Mouse (Mus musculus) splenic B cell, adult 2 months (primary cell): ENCODE measurements at regions not wholly inside any gene's neighbourhood (a gene's known extent, or its start where the extent isn't known, plus 50 kb on each side); places are given as distances from the start of the nearest gene placed in this dataset.

ENCODE experiments used
- DNase-seq: peaks from one replicate; pipeline ENCODE4 v3.0.0-alpha.2; 2011; ENCODE audit warnings: low read depth, low spot score
- H3K27me3 ChIP-seq: 2 replicates; pipeline ENCODE4 v1.6.1; 2012; ENCODE audit warnings: mild to moderate bottlenecking, low read length, moderate library complexity, mixed read lengths; ENCODE audit not compliant: control insufficient read depth, poor library complexity, insufficient read depth, severe bottlenecking
- H3K36me3 ChIP-seq: 2 replicates; pipeline ENCODE4 v1.6.1; 2012; ENCODE audit warnings: mild to moderate bottlenecking, low read length, moderate library complexity, mixed read lengths; ENCODE audit not compliant: control insufficient read depth, poor library complexity, insufficient read depth, severe bottlenecking

DNA sequence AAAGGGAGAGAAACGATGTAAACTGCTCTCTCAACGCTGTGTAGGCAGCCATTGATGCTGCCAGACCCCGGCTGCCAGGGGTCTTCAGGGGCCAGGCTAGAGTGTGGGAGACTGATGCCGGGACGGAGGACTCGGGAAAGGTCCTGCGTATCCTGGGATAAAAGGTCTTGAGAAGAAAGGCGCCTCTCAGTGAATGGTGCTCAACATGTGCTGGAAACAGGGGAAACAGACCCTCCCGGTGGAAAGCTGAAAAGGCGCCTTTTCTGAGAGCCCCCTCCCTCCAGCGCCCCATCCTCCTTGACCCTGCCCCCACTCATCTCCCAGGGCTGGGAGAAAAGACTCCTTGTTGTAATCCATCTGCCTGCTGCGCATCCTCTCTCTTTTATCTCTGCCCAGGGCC, 101.1 kb upstream of the Lrig1 start:
- H3K36me3 ChIP-seq, result no peaks in the 10 kb centered on the region
- no peak for DNase-seq
- no peaks in the 10 kb centered on the region for H3K27me3 ChIP-seq

DNA sequence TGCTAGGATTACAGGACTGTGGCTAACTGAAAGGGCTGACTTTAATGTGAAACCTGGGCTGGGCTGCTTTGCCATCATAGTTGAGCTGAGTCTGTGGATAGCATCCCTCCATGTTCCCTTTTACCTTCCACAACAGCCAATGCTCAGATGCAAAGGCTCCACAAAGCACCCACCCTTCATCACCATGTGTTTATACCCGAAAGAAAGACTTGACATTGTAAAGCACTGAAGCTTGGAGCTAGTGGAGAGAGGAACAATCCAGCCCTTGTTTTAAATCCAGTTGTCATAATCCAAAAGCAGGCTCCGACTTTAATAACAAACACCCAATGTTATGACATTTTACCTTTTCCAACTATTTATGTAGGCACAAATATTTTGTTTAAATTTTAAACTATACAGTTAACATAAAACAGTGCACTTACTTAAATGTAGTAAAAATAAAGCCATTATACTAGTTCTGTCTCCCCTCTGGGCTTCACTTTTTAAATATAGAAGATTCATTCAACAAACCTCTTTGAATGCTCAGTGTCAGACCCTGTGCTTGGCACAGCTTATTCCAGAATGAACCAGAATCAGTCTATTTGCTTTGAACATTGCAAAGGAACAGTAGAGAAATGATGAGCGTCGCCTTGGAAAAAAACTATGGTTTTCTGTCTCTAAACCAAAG, 98.7 kb upstream of the Lrig1 start:
- no peaks in the 10 kb centered on the region for H3K27me3 ChIP-seq
- no peak for DNase-seq
- no peaks in the 10 kb centered on the region for H3K36me3 ChIP-seq

DNA sequence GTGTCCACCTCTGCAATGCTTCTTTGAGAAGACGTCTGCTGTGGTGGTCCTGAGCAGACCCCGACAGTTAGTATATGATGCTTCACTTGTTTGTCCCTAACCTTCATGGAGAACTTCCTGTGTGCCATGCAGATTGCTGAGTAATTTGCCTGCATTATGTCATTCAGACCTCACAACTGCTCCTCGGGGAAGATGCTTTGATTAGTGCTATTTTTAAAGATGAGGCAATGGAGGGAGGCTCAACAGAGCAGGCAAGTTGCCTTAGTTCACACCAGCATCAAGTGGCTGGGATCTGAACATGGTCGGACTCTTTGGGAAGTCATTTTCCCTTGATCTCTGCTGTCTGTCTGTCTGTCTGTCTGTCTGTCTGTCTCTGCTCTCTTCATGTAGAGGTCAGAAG, 95.5 kb upstream of the Lrig1 start:
- H3K27me3 ChIP-seq, result no peaks in the 10 kb centered on the region
- DNase-seq, result no peak
- H3K36me3 ChIP-seq, result no peaks in the 10 kb centered on the region

DNA sequence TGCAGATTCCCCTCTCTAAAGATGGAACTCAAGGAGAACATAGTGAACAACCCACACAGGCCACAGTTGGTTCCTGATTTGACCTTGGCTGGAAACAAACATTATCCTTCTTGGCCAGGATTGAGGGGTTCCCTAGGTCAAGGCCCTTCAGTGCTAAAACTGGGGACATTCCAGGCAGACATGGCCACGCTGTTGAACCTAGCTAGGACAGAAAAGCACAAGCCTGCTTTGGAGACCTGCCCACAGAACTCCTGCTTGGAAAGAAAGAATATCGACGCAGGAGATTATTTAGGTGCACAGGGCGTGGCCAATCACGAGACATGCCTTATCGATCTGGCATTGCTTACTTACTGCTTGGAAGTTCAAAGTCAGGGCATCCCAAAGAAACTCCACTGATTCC, 93.6 kb upstream of the Lrig1 start:
- H3K27me3 ChIP-seq, result no peaks in the 10 kb centered on the region
- DNase-seq, result no peak
- H3K36me3 ChIP-seq, result no peaks in the 10 kb centered on the region

DNA sequence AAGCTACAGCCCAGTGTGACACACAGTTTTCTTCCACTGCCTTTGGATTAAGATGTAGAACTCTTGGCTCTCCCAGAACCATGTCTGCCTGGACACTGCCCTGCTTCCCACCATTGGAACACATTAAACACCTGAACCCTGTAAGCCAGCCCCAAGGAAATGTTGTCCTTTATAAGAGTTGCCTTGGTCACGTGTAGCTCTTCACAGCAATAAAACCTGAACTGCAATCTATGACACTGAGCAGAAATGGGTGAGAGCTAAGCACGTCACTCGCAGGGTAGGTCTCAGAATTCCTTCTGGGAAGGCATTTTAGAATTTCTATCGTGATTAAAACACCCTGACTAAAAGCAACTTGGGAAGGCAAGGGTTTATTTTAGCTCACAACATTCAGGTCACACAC, 92.4 kb upstream of the Lrig1 start:
- H3K36me3 ChIP-seq, result no peaks in the 10 kb centered on the region
- no peaks in the 10 kb centered on the region for H3K27me3 ChIP-seq
- DNase-seq, result no peak

DNA sequence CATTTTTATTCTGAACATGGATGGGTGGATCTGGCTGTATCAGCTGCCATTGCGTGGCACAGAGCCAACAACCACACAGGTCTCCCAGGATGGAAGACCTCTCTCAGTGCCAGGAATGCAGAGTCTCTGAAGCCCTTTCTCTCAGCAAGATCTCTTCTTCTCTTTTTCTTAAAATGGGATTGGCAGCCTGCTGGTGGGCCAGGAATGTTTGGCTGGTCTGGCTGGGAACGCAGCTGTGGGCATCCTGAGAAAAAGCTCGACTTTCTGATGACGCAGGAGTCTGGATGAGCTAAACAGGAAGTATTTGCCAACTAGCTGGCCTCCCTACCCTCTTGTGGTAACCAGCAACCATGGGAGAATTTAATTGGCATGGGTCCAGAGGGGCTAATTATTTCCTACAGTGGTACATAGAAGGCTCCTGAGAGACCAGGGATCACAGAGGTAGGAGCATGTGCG, 89.4 kb upstream of the Lrig1 start:
- Histone ChIP-seq H3K27me3 (no peaks in the 10 kb centered on the region), H3K36me3 (no peaks in the 10 kb centered on the region)
- DNase-seq, result no peak

DNA sequence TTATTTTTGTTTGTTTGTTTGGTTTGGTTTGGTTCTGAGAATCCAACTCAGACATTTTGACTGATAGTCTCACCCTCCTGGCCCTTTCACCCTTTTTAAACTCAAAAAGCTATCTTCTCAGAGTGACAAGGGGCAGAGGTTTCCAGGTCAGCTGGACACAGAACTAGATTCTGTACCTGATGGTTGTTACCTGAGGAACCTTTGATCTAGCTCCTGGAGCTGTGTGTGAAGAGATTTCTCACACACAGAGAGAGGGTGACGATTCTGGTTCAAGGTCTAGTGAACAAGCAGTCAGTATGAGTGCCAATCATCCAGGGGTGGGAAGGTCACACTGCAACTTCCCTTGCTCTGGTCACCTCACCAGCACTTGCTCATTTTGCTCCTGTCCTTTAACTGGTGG, 83.5 kb upstream of the Lrig1 start:
- no peaks in the 10 kb centered on the region for H3K27me3 ChIP-seq
- no peaks in the 10 kb centered on the region for H3K36me3 ChIP-seq
- DNase-seq, result no peak

DNA sequence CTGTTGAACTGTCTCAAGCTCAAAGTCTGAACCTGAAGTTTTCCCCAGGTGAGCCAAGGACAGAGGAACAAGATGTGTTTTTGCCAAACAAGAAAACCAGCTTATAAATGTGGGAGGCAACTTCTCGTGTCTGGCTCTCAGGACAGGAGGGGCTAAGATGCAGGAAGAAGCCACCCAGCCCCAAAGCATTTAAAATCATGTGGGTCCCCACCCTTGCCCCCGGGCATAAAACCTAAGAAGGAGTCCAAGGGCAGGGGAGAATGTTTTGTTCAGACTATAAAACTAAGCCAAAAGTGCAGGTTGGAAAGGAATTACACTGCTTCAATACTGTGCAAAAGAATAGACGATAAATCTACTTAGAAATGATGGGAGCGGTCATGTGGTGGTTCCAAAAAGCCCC, 80.7 kb upstream of the Lrig1 start:
- H3K36me3 ChIP-seq, result no peaks in the 10 kb centered on the region
- no peak for DNase-seq
- no peaks in the 10 kb centered on the region for H3K27me3 ChIP-seq

DNA sequence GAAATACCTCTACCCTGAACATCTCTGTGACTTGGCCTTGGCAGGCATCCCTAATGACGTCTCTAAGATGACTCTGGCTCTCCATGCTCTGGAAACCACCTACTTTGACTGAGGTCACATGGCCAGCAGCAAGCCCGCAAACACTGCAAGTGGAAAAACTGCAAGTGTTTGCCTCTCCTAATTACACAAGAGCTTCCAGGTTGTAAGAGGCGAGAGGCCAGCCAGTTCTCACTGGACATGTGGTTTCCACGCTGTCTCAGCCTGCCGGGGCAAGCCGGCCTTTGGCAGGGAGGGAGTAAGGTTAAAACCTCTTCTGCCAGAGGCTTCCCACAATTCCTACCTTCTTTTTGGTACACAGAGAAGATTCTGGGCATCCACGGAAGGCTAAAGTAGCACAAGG, 79.9 kb upstream of the Lrig1 start:
- Histone ChIP-seq H3K36me3 (no peaks in the 10 kb centered on the region), H3K27me3 (no peaks in the 10 kb centered on the region)
- DNase-seq, result no peak

DNA sequence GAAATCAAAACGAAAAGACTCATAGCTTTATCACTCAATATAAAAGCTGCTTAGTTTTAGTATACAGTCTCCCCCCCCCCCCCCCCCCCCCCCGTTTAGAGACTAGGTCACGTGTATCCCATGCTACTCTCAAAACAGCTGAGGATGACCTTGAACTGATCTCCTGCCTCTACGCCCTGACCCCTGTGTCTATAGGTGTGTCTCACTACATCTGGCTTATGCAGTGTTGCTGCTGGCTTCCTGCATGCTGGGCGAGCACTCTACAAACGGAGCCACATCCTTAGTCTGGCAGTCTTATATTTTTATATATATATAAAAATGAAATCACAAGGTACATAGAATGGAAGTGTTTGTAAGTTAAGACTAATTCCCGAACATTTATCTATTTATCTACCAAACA, 79.3 kb upstream of the Lrig1 start:
- Histone ChIP-seq H3K36me3 (no peaks in the 10 kb centered on the region), H3K27me3 (no peaks in the 10 kb centered on the region)
- DNase-seq, result no peak

DNA sequence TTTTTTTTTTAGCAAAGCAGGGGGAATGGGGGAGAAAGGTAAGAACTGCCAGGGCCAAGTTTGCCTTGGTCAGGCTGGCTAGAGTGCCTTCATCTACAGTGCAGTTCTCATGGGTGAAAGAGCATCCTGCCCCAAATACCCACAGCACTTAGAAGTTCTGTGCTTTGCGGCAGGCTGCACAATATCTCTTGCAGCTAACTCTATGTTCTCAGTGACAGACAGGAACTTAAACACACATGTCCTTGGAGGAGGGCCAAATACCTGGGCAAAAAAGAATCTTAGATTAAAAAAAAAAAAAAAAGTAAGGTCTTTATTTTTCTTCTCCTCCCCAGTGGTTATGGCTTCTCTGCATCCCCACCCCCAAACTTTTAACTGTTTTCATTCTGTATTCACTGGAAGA, 78.8 kb upstream of the Lrig1 start:
- no peaks in the 10 kb centered on the region for H3K27me3 ChIP-seq
- no peaks in the 10 kb centered on the region for H3K36me3 ChIP-seq
- DNase-seq, result no peak

DNA sequence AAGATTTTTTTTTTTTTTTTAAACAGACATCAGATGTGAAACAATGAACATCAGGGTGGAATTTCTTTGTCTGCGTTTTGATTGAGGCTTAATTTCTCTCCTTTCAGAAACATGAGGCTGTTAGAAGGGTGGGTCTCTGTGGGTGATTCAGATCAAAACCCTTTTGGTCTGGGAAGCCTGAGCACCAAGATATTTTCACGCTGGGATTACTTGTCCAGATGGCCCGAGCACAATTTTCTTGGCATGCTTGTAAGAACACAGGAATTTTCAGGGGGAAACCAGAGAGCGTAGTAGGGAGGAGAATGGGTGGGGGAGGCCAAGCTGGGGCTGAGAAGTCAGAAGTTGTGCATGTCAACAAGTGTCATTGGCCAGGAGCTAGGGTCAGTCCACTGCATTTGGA, 76.6 kb upstream of the Lrig1 start:
- no peak for DNase-seq
- no peaks in the 10 kb centered on the region for H3K36me3 ChIP-seq
- no peaks in the 10 kb centered on the region; the same call in 1 of the 2 replicates for H3K27me3 ChIP-seq

DNA sequence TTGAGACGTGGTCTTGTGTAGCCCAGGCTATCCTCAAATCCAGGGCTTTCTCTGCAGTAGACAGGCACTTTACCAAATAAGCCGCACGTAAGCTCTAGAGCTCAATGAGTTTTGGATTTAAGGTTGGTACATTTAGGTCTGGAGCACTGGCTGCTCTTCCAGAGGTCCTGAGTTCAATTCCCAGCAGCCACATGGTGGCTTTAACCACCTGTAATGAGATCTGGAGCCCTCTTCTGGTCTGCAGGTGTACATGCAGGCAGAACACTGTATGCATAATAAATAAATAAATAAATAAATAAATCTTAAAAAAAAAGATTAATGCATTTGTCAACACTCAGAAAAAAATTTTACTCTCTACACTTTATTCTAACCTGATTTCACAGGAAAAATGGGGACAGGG, 74.9 kb upstream of the Lrig1 start:
- DNase-seq, result no peak
- Histone ChIP-seq H3K27me3 (no peaks in the 10 kb centered on the region; the same call in none of the 2 replicates), H3K36me3 (no peaks in the 10 kb centered on the region)

DNA sequence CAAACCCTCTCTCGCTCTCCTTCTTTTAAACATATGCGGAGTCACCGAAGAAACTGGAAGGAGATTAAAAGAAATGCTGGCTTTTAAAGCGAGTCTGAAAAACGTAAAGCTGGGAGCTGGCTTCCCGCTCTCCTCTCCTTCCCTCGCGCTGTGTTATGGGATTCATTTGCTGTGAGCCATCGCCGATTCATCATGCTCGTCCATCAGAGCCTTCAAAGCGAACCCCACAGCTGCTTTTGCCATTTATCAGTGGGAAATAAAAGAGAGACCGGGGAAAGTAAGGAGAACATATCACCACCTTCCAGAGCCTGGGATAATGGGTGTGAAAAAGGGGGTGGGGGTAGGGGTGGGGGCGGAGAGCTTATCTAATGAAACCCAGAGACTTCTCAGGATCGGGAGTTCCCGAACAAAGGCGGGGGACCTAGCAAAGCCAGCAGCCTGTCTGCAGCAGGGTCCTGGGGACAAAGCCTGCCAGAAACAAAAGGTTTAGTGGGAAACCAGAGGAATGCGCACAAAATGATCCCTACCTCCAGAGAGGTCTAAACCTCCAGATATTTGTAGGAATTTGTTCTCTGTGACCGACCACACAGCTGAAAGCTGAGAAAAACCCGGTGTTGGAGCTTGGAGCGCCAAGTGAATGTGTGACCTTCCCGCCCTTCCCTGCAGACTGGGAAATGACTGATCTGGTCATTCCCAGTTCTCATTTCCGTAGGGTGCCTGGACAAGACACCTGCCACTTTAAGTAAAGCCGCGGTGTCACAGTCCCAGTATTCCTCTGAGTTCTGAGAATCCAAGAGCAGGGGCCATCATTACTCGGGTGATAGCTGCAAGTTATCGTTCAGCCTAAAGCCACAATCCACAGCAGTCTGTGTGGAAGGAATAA, 73.9 kb upstream of the Lrig1 start:
- DNase-seq, result no peak
- no peaks in the 10 kb centered on the region; the same call in none of the 2 replicates for H3K27me3 ChIP-seq
- no peaks in the 10 kb centered on the region for H3K36me3 ChIP-seq

DNA sequence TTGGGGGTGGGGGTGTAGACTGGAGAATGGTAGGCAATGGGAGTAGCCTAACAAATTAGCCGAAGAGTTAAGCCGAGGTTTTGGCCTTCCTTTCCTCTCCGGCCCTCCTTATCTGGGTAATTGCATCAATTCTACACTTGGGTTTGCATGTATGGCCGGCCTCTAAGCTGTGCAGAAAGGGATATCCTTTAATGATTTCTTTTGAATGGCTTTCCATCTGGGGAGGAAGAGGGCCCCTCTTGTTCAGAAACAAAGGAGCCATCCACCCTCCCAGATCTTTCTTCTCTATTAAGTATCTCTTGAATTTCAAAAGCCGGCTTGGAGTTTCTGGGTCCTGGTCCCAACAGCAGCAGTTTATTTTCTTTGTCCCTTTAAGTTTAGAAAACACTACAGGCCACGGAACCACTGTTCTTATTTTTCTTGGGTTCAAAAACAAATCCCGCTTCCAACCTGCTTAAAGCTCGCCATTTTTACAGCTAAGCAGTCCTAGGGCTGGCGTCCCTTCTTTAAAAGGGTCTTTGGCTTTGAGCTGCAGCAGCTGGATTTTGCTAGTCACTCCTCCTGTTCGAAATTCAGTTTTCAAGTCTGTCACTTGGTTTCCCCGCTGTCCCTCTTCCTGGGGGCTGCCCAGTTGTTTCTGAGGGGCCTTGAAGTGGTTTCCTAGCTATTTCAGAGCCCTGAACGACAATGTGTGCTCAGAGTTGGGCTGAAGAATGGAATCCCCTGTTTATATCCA, 73.1 kb upstream of the Lrig1 start:
- Histone ChIP-seq H3K27me3 (no peaks in the 10 kb centered on the region; the same call in none of the 2 replicates), H3K36me3 (no peaks in the 10 kb centered on the region)
- DNase-seq, result no peak
